Mouse (Mus musculus): ENCODE data around the gene Nlgn2. TPM values are rescaled to one million over a fixed set of nuclear protein-coding genes. Genes with fewer than 3 reads are reported as not detected.
A peak's percentile ranks its signal among the peaks of the same experiment; 100 is the strongest.

Gene Nlgn2
- polyA plus RNA-seq, 1 experiment: 1.1 TPM

DNA sequence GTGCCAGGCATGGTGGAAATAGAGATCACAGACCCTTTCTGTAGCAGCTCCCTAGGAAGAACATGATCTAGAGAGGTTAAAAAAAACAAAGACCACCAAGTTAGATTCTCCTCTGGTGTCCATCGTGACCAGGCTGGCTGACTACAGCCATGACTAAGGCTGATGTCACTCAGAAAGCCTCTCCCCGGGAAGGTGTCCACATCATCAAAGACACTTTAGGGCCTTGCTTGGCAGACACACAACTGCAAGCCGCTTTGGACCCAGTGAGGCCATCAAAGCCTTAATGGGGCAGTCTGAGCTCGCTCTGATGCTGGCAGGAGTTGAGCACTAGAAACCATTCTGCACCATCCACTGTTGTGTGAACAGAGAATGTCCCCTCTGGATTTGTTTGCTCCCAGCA, 34.9 kb upstream of the Nlgn2 start:
- TF ChIP-seq GATA1 (IDR thresholded peaks at IDR 0.05; ENCODE audit: low read length): no peak

DNA sequence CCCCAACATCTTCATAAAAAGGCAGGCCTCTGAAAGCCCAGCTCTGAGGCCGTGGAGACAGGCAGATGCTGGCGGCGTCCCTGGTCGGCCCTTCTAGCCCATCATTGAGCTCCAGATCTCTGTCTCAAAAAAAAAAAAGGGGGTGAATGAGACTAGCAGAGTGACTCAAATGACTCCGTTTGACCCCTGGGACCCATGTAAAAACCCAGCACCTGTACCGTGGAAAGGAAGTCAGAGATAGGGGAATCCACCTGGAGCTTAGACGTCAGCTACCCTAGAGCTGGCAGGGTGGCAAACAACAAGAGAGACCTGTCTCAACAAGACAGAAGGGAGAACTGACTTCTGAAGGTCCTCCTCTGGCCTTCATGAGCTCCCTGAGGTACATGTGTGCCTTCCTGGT, 34.2 kb upstream of the Nlgn2 start:
- no peak for TF ChIP-seq GATA1 (IDR thresholded peaks at IDR 0.05; ENCODE audit: low read length)

DNA sequence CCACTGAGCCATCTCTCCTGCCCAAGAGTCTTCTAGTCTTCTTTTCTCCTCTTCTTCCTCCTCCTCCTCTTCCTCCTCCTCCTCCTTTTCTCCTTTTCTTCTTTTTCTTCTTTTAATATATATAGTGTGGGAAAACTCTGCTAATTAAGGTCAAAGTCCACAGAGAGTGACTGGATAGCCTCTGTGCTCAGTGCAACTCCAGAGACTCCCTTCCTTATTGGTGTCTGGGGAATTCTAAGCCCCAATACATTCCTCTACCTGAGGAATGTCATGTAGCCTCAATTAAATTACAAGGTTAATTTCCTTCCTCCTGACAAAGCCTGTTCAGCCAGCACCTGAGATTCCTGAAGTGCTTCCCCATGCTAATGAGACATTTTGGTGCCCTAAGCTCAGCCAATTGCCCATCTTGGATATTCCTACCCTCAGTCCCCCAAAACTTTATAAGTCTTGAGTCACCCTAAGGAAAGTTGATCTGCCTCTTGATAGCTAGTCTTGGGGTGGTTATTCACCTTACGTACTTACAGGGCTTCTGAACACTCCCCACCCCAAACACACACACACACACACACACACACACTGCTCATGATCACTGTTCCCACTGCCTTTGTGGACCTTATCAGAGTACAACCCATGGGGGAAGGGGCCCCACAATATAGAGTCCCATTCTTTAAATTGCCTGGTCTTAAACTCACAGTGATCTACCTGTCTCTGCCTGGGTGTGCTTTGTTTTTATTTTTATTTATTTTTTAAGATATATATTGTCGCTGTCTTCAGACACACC, 32.9 kb upstream of the Nlgn2 start:
- no peak for TF ChIP-seq GATA1 (IDR thresholded peaks at IDR 0.05; ENCODE audit: low read length)

DNA sequence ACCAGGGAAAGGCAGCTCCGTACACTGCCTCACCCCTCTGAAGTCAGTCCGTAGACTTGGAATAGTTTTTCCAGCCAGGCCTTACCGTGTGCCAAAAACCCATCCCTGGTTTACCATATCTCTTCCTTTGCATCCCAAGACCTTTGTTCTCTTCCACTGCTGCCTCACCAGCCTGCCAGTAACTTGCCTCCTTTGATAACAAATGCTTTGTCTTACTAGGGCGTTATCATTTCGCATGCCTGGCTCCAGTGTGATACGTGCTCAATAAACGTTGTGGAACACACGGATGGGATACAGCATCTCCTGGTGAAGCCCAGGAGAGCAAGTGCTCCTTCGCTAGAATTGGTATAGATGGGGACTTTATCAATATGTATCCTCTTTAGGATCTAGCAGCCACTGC, 29.8 kb upstream of the Nlgn2 start:
- no peak for TF ChIP-seq GATA1 (IDR thresholded peaks at IDR 0.05; ENCODE audit: low read length)

DNA sequence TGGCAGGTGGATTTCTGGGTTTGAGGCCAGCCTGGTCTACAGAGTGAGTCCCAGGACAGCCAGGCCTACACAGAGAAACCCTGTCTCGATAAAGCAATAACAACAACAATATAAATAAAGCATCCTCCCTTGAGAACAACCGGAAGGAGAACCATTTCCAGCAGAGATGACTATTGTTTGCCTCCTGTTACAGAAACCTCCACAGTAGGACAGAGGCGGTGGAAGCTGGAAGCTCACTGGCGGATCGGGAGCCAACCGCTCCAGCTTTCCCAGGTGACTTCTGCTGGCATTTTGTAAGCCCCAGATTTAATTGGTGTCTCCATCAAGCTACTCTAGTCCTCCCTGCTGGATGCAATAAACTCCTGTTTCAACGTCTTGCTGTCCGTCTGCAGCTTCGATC, 28.0 kb upstream of the Nlgn2 start:
- no peak for TF ChIP-seq GATA1 (IDR thresholded peaks at IDR 0.05; ENCODE audit: low read length)

DNA sequence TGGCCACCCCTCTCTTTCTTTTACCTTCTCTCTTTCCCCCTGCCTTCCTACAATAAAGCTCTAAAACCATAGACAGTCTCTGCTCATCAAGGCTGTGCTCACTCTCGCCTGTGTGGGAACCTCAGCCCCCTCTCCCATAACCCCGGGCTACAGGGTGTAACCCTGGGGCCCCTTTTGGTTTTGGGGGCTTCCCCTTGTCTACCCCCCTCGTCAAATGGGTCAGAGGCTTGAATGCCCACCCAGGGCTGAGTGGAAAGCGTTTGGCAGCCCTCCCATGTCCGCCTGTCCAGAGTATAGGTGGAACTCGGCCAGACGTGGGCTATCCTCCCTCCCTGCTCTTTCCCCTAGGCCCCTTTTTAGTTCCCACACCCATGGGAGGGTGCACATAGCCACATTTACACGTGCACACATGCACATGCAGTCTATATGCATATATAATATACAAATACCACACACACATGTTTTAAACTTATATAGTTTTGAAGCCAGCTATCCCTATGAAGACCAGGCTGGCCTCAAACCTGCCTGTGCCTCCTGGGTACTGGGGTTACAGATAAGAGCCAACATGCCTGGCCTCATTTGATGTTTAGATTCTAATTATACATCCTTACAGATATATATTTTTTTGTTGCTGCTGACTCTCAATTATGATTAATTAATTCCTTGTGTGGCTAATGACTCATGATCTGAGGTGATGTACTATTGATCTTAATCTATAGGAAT, 26.7 kb upstream of the Nlgn2 start:
- TF ChIP-seq GATA1 (IDR thresholded peaks at IDR 0.05; ENCODE audit: low read length): no peak

DNA sequence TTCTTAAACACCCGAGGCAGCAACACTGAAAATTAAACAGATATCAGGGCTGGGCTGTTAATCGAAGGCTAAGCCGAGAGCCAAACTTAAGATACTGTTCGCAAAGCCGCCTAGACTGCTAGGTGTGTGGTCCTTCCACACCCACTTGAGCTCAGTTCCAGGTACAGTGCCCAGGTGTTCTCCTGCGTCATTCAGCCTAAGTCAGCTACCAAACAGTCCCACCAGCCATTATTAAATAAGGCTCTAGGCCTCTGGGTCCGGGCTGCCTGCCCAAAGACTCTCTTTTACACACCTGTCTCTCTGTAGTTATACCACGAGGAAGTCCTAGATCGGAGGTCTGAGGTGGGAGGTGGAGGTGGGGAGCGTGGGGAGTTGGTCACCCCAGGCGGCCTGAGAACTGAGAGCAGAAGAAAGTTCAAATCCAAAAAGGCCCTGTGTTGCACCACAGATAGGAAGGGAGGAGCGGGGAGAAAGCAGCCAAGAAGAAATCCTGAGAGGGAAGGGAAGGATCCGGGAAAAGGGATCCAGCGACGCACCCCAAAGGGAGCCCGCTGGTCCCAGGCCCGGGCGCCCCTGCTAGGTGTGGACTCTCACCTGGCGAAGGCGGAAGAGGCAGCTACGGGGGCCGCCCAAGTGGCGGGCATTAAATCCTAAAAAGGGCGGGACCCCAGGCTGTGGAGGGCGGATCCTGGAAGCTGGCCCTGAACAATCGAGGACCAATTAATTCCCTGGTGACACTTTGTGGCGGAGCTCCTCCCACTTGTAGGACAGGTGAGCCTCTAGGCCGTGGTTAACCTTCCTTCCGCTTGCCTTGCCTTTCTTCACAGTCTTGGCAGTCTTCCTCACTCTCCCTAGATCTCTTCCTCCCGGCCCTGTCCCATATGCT, 20.8 kb upstream of the Nlgn2 start, which contains the start of gene Tnk1:
TSS of gene Tnk1 (minus strand) at position 618 of the 886 bp plus-strand sequence.
- no peak for TF ChIP-seq GATA1 (IDR thresholded peaks at IDR 0.05; ENCODE audit: low read length)

DNA sequence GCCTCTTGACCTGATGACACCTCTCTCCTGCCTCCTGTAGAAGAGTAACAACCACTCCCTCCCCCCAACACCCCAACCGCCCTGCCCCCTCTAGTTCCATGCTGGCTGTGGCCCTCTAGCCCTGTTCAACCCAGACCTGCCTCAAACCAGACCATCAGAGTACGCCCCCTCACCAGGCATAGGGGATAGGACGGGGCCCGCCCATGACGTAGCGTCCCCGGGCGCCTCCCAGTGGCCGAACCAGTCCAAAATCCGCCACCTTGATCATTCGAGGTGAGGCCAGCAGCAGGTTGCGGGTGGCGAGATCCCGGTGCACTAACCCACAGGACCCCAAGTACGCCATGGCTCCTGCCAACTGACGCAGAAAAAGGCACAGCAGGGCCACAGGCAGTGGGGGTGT, 17.8 kb upstream of the Nlgn2 start:
- no peak for TF ChIP-seq GATA1 (IDR thresholded peaks at IDR 0.05; ENCODE audit: low read length)

DNA sequence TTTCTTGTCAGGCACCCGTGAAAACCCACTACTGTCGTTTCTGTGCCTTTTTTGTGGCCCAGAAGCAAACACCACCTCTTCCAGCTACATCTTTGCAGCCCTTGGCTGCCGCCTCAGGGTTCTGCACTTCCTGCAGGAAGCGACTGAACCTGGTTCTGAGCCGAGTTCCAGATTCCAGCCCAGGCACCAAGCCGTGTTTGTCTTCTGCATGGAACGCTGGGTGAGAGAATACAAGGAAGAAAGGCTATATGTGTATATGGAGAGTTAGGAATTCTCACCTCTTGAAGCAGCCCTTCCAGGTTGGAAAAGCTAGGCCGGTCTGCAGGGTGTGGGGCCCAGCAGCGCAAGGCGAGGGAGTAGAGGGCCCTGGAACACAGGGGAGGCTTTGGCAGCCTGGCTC, 17.1 kb upstream of the Nlgn2 start:
- no peak for TF ChIP-seq GATA1 (IDR thresholded peaks at IDR 0.05; ENCODE audit: low read length)

DNA sequence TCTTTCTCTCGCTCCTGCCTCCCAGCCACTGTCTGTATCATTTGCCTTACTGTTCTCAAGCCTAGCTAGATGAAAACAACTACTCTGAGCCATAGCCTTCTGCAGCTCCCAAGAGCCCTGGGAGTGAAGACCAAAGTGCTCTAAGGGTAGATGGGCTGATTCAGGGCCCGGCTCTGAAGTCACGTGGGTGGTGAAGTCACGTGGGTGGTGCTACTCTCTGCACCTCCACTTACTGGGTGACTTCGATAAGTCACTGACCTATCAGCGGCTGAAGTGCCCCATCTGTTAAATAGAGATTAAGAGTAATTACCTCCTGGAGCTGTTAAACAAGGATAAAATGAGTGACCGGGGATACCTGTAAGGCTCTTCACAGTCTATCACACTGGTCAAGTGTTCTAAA, 16.4 kb upstream of the Nlgn2 start:
- peak; percentile 92 for TF ChIP-seq GATA1 (IDR thresholded peaks at IDR 0.05; ENCODE audit: low read length)

DNA sequence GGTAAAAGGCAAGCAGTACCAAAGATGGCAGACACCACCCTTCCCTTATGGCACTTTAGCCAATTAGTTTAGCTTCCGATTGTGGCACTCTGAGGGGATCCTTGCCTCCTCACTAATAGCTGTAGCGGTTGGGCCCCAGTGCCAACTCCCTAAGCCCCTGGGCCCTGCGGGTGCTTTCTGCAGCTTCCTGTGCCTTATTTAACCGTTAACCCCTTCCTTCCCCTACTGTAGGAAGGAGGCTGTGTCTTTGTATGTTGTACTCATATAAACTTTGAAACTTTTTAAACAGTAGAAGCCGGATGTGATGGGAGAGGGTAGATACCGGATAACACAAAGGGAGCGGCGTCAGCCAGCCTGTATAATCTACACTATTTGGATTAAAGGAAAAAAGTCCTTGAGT, 13.2 kb upstream of the Nlgn2 start:
- no peak for TF ChIP-seq GATA1 (IDR thresholded peaks at IDR 0.05; ENCODE audit: low read length)

DNA sequence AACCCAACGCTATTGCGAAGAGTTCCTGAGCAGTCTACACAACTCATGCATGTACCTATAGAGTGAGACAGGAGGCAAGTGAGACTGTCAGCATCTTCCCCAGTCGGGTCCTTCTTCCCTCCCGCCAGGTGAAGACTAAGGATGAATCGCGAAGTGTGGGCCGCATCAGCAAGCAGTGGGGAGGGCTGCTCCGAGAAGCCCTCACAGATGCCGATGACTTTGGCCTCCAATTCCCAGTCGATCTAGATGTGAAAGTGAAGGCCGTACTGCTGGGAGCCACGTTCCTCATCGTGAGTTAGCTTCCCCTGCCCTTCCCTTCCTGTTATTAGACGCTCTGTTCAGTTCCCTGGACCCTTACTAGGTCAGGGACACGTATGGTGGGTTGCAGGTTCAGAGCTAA, 12.3 kb upstream of the Nlgn2 start:
- no peak for TF ChIP-seq GATA1 (IDR thresholded peaks at IDR 0.05; ENCODE audit: low read length)

DNA sequence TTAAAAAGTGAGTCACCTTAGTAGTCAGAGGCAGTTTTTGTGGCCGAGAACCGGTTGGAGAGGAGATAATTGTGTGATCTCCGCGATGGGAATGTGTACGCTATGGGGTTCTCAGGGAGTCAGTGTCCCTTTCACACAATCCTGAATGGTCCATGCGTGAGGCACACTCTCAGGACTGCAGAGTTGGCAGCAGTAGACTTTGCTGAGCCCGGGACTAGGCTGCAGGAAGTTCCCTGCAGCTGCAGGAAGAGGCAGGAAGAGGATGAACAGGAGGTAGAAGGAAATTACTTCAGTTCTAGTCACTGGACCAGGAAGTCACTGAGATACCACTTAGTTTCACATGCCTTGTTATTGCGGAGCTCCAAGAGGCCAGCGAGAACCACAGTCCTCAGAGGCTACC, 11.5 kb upstream of the Nlgn2 start:
- TF ChIP-seq GATA1 (IDR thresholded peaks at IDR 0.05; ENCODE audit: low read length): no peak

DNA sequence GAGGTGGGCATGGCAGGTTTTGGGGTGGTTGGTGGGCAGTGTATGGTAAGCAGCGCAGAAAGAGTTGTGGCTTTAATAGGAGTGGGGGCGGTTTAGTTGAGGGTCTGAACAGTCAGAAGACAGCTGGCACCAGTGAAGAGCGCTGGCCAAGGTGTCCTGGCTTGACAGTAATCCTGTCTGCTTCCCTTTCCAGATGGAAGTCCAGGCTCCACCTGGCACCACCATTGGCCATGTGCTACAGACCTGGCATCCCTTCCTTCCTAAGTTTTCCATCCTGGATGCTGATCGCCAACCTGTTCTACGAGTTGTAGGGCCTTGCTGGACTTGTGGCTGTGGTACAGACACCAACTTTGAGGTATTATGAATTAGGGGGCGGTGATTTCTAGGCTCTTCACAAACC, 10.4 kb upstream of the Nlgn2 start:
- TF ChIP-seq GATA1 (IDR thresholded peaks at IDR 0.05; ENCODE audit: low read length): no peak

DNA sequence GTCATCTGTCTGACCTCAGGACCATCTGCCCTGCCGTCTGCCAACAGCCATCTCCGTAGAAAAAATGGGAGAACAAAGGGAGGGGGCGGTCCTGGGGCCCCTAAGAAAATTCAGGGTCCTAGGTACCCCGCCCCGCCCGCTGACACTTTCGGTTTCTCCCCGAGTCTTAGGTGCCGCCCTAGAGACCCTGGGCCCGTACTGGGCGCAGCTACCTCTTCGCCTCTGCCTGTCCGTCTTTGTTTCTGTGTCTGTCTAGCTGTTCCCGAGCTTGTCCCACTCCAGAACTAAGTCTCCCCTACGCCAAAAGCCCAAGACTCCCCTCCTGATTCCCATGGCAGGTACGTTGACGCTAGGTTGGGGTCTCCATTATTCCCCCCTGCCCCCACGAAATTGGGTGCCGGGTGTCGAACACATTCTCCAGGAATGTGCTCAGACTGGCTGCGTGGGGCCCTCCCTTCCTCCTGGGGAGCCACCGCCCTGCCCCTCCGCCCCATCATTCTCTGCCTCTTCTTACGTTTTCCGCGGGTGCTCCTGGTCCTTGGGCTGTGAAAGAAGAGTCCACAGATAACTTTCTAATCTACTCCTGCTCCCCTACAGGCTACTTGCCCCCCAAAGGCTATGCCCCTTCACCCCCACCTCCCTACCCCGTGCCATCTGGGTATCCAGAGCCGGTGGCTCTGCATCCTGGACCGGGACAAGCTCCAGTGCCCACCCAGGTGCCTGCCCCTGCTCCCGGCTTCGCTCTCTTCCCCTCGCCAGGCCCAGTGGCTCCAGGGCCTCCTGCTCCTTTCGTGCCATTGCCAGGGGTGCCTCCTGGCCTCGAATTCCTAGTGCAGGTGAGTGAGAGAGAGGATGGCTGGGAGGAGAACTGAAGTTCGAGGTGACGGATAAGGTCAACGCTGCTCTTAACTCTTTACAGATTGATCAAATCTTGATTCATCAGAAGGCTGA, 9.4 kb upstream of the Nlgn2 start:
- TF ChIP-seq GATA1 (IDR thresholded peaks at IDR 0.05; ENCODE audit: low read length): no peak
